Mouse (Mus musculus): Measurements from ENCODE around the gene Nat8. TPM values are rescaled to one million over a fixed set of nuclear protein-coding genes. Genes with fewer than 3 reads are reported as not detected.
"Not testable (repeated sequence)": the region's sequence is repeated elsewhere in the genome, so short reads cannot be mapped to it uniquely, and the experiment has no call there.

The Nat8 gene
- total RNA-seq (2014; fragmentation: Nextera tagmentation), result not detected in 2 replicates
- total RNA-seq (2017), result not detected in 2 replicates

GRCm38 (mm10) chr6:85831796-85832321 is at the start of gene Nat8:
TSS of gene Nat8 (minus strand) at chr6:85832082.
- no peak for ATAC-seq (replicated peaks; ENCODE audit: poor library complexity, severe bottlenecking)

- ATAC-seq (replicated peaks; ENCODE audit: poor library complexity, severe bottlenecking), result not testable (repeated sequence)
Observed at GRCm38 (mm10) chr6:85869006-85869405, 37.1 kb upstream of the Nat8 start, which contains the start of gene Nat8f2. TSS of gene Nat8f2 (minus strand) at chr6:85869158.

- 0 out of 2 replicates have a peak, but pooled peaks have one; percentile 27 for ATAC-seq (replicated peaks; ENCODE audit: poor library complexity, severe bottlenecking)
Observed at GRCm38 (mm10) chr6:85867726-85868690, 36.1 kb upstream of the Nat8 start.

- ATAC-seq (replicated peaks; ENCODE audit: poor library complexity, severe bottlenecking), result not testable (repeated sequence)
Observed at GRCm38 (mm10) chr6:85866995-85867394, 35.1 kb upstream of the Nat8 start.

GRCm38 (mm10) chr6:85866166-85866565 is 34.3 kb upstream of the Nat8 start:
- ATAC-seq (replicated peaks; ENCODE audit: poor library complexity, severe bottlenecking), result not testable (repeated sequence)

- not testable (repeated sequence) for ATAC-seq (replicated peaks; ENCODE audit: poor library complexity, severe bottlenecking)
Observed at GRCm38 (mm10) chr6:85864900-85865639, 33.2 kb upstream of the Nat8 start.

- ATAC-seq (replicated peaks; ENCODE audit: poor library complexity, severe bottlenecking), result no peak
Observed at GRCm38 (mm10) chr6:85863840-85864239, 32.0 kb upstream of the Nat8 start.

GRCm38 (mm10) chr6:85863136-85863535 is 31.3 kb upstream of the Nat8 start:
- ATAC-seq (replicated peaks; ENCODE audit: poor library complexity, severe bottlenecking), result no peak

GRCm38 (mm10) chr6:85862565-85862964 is 30.7 kb upstream of the Nat8 start:
- ATAC-seq (replicated peaks; ENCODE audit: poor library complexity, severe bottlenecking), result no peak

- no peak for ATAC-seq (replicated peaks; ENCODE audit: poor library complexity, severe bottlenecking)
Observed at GRCm38 (mm10) chr6:85861247-85861646, 29.4 kb upstream of the Nat8 start.

- no peak for ATAC-seq (replicated peaks; ENCODE audit: poor library complexity, severe bottlenecking)
Observed at GRCm38 (mm10) chr6:85856194-85856678, 24.4 kb upstream of the Nat8 start.

GRCm38 (mm10) chr6:85853481-85853880 is 21.6 kb upstream of the Nat8 start:
- no peak for ATAC-seq (replicated peaks; ENCODE audit: poor library complexity, severe bottlenecking)

- ATAC-seq (replicated peaks; ENCODE audit: poor library complexity, severe bottlenecking), result peak; percentile 42
Observed at GRCm38 (mm10) chr6:85851062-85851773, 19.3 kb upstream of the Nat8 start.

GRCm38 (mm10) chr6:85849240-85849639 is 17.4 kb upstream of the Nat8 start:
- ATAC-seq (replicated peaks; ENCODE audit: poor library complexity, severe bottlenecking), result no peak

- no peak for ATAC-seq (replicated peaks; ENCODE audit: poor library complexity, severe bottlenecking)
Observed at GRCm38 (mm10) chr6:85848140-85848539, 16.3 kb upstream of the Nat8 start.

- ATAC-seq (replicated peaks; ENCODE audit: poor library complexity, severe bottlenecking), result no peak
Observed at GRCm38 (mm10) chr6:85846921-85847320, 15.0 kb upstream of the Nat8 start.

- ATAC-seq (replicated peaks; ENCODE audit: poor library complexity, severe bottlenecking), result peak; percentile 52; the same call in 1 of the 2 replicates
Observed at GRCm38 (mm10) chr6:85843677-85844458, 12.0 kb upstream of the Nat8 start.

- no peak for ATAC-seq (replicated peaks; ENCODE audit: poor library complexity, severe bottlenecking)
Observed at GRCm38 (mm10) chr6:85839982-85840381, 8.1 kb upstream of the Nat8 start.

- ATAC-seq (replicated peaks; ENCODE audit: poor library complexity, severe bottlenecking), result no peak
Observed at GRCm38 (mm10) chr6:85838674-85839073, 6.8 kb upstream of the Nat8 start.
